Mouse (Mus musculus) lung, adult 18-20 months (tissue): ENCODE measurements around the gene Mef2d.
A peak's percentile ranks its signal among the peaks of the same experiment; 100 is the strongest.
"Not testable (repeated sequence)": the region's sequence is repeated elsewhere in the genome, so short reads cannot be mapped to it uniquely, and the experiment has no call there.

Experiments
- DNase-seq, 2 experiments: peaks; one replicate each; pipeline ENCODE4 v3.0.0; 2022; ENCODE audit warnings: mixed read lengths in 2 of 2

Mef2d gene

GRCm38 (mm10) chr3:88150999-88151364, 8.8 kb downstream of the Mef2d start:
- no peak for DNase-seq

GRCm38 (mm10) chr3:88152056-88152455, 9.9 kb downstream of the Mef2d start:
- no peak for DNase-seq

- DNase-seq, result no peak
Measured at GRCm38 (mm10) chr3:88153290-88154011, 11.3 kb downstream of the Mef2d start.

GRCm38 (mm10) chr3:88154236-88154635, 12.1 kb downstream of the Mef2d start:
- DNase-seq, result no peak

- no peak for DNase-seq
Measured at GRCm38 (mm10) chr3:88156817-88157216, 14.6 kb downstream of the Mef2d start.

GRCm38 (mm10) chr3:88157771-88158597, 15.8 kb downstream of the Mef2d start:
- no peak for DNase-seq

GRCm38 (mm10) chr3:88158991-88159390, 16.8 kb downstream of the Mef2d start:
- DNase-seq, result no peak

GRCm38 (mm10) chr3:88160856-88161255, 18.7 kb downstream of the Mef2d start:
- no peak for DNase-seq

GRCm38 (mm10) chr3:88162259-88162658, 20.1 kb downstream of the Mef2d start:
- DNase-seq, result no peak

GRCm38 (mm10) chr3:88162811-88163210, 20.6 kb downstream of the Mef2d start:
- no peak for DNase-seq

- no peak for DNase-seq
Measured at GRCm38 (mm10) chr3:88163847-88164246, 21.7 kb downstream of the Mef2d start.

GRCm38 (mm10) chr3:88164263-88164662, 22.1 kb downstream of the Mef2d start:
- DNase-seq, result no peak

- DNase-seq, result no peak
Measured at GRCm38 (mm10) chr3:88166056-88166455, 23.9 kb downstream of the Mef2d start.

GRCm38 (mm10) chr3:88170361-88170760, 28.2 kb downstream of the Mef2d start:
- no peak for DNase-seq

GRCm38 (mm10) chr3:88172440-88172839, 30.3 kb downstream of the Mef2d start:
- no peak for DNase-seq

GRCm38 (mm10) chr3:88173375-88173774, 31.2 kb downstream of the Mef2d start:
- DNase-seq, result peak; percentile 56 to 68

- no peak for DNase-seq
Measured at GRCm38 (mm10) chr3:88174894-88175293, 32.7 kb downstream of the Mef2d start.

- DNase-seq, result no peak
Measured at GRCm38 (mm10) chr3:88177106-88177505, 34.9 kb downstream of the Mef2d start.

- DNase-seq, result peak; percentile 100
Measured at GRCm38 (mm10) chr3:88177562-88178345, 35.6 kb downstream of the Mef2d start.

GRCm38 (mm10) chr3:88178346-88178733, 36.2 kb downstream of the Mef2d start:
- not testable (repeated sequence) for DNase-seq

- no peak for DNase-seq
Measured at GRCm38 (mm10) chr3:88178986-88179385, 36.8 kb downstream of the Mef2d start.

- no peak for DNase-seq
Measured at GRCm38 (mm10) chr3:88181374-88181773, 39.2 kb downstream of the Mef2d start.

GRCm38 (mm10) chr3:88186424-88186823, 44.3 kb downstream of the Mef2d start:
- DNase-seq, result no peak
